Mouse (Mus musculus): ENCODE data around the gene Grin1.

DNA sequence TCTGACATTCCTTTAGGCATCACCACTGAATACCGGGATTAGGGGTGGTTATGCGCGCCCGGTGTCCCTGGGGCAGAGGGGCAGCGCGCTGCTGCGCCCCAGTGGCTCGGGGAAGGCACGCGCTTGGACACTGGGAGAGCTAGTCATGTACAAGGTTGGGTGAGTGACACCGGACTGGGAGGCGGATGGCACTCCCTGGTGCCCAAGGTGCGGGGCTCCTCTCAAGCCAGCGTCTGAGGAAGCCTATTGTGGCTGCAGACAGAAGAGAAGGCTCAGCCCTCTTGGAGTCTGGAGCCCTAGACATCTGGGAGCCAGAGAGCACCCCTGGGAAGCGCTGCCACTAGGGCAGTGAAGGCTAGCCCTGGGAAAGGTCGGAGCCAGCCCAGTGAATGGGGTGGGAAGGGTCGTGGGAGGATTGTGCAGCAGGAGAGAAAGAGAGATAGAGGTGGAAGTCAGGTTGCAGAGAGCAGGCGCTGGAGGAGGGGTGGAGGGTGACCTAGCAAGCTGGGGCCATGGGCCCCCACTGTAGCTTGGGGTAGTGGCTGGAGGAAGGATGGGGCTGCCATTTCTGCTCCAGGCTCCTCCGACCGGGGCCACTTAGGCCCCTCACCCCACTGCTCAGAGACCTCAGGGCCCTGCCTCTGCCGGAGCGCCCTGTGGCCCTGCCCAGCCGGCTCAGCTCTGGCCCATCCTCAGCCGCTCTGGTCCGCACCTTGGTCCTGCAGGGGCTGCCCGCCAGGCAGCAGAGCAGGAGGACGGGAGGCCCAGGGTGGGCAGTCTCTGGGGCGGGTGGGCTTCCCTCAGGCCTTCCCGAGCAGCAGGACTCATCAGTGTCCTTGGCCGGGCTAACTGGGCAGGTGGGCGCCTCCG is 27.6 kb downstream of the Grin1 start:
- no peak for TF ChIP-seq CTCF (IDR thresholded peaks at IDR 0.05; ENCODE audit: low read depth)
- TF ChIP-seq EP300 (IDR thresholded peaks at IDR 0.05; ENCODE audit: low read depth): no peak

Measured in liver, embryonic 14.5 days (tissue).